Mouse (Mus musculus) limb, embryonic 14.5 days (tissue): Measurements from ENCODE around the gene Myo1e. TPM values are rescaled to one million over a fixed set of nuclear protein-coding genes. Genes with fewer than 3 reads are reported as not detected.

Experiments used
- ATAC-seq: fragments of 200-750 bp; cut with Nextera tagmentation; 2 replicates; pipeline ENCODE4 v1.8.0; 2017; ENCODE audit warnings: low read depth, moderate number of reproducible peaks, moderate TSS enrichment; ENCODE audit not compliant: low FRiP score
- DNase-seq: peaks from one replicate; pipeline ENCODE4 v3.0.0-alpha.2; 2015; ENCODE audit warnings: low spot score
- H3K27ac ChIP-seq: fragments of 300-500 bp; sonication (generic); replicated peaks from 2 replicates; pipeline ENCODE4 v1.5.1; 2014; ENCODE audit warnings: low read depth, mild to moderate bottlenecking, low read length, moderate library complexity, mixed read lengths
- H3K27me3 ChIP-seq: fragments of 300-500 bp; sonication (generic); 2 replicates; pipeline ENCODE4 v1.6.1; 2014; ENCODE audit warnings: low read length, mixed read lengths; ENCODE audit not compliant: control insufficient read depth, insufficient read depth
- H3K36me3 ChIP-seq: fragments of 300-500 bp; sonication (generic); 2 replicates; pipeline ENCODE4 v1.6.1; 2014; ENCODE audit warnings: mild to moderate bottlenecking, low read length, moderate library complexity, mixed read lengths; ENCODE audit not compliant: control insufficient read depth, insufficient read depth
- H3K4me1 ChIP-seq: fragments of 300-500 bp; sonication (generic); 2 replicates; pipeline ENCODE4 v1.6.1; 2014; ENCODE audit warnings: antibody characterized with exemption, low read length, mixed read lengths; ENCODE audit not compliant: control insufficient read depth, insufficient read depth
- H3K4me2 ChIP-seq: fragments of 300-500 bp; sonication (generic); replicated peaks from 2 replicates; pipeline ENCODE4 v1.6.1; 2014; ENCODE audit warnings: low read depth, mild to moderate bottlenecking, low read length, moderate library complexity; ENCODE audit not compliant: severe bottlenecking
- H3K4me3 ChIP-seq: fragments of 300-500 bp; sonication (generic); replicated peaks from 2 replicates; pipeline ENCODE4 v1.5.1; 2014; ENCODE audit warnings: low read length
- H3K9ac ChIP-seq: fragments of 300-500 bp; sonication (generic); 2 replicates; pipeline ENCODE4 v1.6.1; 2014; ENCODE audit warnings: mild to moderate bottlenecking, low read depth, low read length, moderate library complexity; ENCODE audit not compliant: severe bottlenecking
- H3K9me3 ChIP-seq: fragments of 300-500 bp; sonication (generic); 2 replicates; pipeline ENCODE4 v1.6.1; 2016; ENCODE audit warnings: low read length; ENCODE audit not compliant: control insufficient read depth
- POLR2A ChIP-seq: fragments of 200-500 bp; IDR thresholded peaks from 2 replicates; pipeline ENCODE4 v1.8.0; 2012; ENCODE audit warnings: inconsistent platforms, mild to moderate bottlenecking, moderate library complexity, borderline replicate concordance; ENCODE audit not compliant: insufficient read depth, insufficient read length; ENCODE audit errors: extremely low read depth
- WGBS: fragments of 180-500 bp; shearing (Covaris S2); extraction: QIAGEN DNeasy Blood & Tissue Kit; methylation state at CpG from one replicate; pipeline ENCODE4 v1.1.7; 2014; 5-methylcytosine and 5-hydroxymethylcytosine counted together
- polyA plus RNA-seq, 2 experiments: library from polyadenylated mRNA; depleted of rRNA in 1 of 2; stranded (reverse) in 1 of 2; unstranded in 1 of 2; fragments of >200 nt; fragmentation: Nextera tagmentation in 1 of 2; extraction: Ambion mirVana in 1 of 2; gene quantifications; 2 replicates each; pipeline versions ENCODE4 v1.2.1 to v1.2.3; 2012 to 2014

Gene Myo1e
- polyA plus RNA-seq, 2 experiments: 12.1 to 20.4 TPM

DNA sequence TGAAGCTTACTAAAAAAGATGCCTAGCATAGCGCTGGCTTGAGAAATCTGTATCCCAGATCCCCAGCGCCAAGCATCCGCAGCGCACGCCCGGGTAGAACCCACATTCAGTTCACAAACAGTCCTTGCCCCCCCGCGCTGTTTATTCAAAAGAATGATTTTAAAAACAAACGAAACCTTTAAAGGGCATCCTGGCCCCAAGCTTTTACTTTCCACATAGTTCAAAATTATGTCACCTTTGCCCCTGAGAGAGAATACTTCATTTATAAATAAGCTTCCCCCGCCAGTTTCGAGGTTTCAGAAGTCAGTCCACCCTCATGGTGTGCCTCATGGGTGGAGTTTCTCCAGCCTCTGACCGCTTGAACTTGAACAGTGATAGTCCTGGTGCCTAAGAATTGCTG, 1.6 kb downstream of the Myo1e start:
- DNase-seq: no peak
- Histone ChIP-seq H3K4me2 (peak overlapping the region; percentile 98), H3K9me3 (no peaks in the 10 kb centered on the region), H3K9ac (peak overlapping the region; percentile 74), H3K27ac (no peak overlapping the region), H3K4me3 (peak overlapping the region; percentile 72), H3K36me3 (no peaks in the 10 kb centered on the region), H3K4me1 (peaks cover 17% of the 10 kb centered on the region), H3K27me3 (no peaks in the 10 kb centered on the region)
- 11% methylated on average over 12 of the region's 12 CpGs for WGBS
- no peak for ATAC-seq
- TF ChIP-seq POLR2A: no peak

DNA sequence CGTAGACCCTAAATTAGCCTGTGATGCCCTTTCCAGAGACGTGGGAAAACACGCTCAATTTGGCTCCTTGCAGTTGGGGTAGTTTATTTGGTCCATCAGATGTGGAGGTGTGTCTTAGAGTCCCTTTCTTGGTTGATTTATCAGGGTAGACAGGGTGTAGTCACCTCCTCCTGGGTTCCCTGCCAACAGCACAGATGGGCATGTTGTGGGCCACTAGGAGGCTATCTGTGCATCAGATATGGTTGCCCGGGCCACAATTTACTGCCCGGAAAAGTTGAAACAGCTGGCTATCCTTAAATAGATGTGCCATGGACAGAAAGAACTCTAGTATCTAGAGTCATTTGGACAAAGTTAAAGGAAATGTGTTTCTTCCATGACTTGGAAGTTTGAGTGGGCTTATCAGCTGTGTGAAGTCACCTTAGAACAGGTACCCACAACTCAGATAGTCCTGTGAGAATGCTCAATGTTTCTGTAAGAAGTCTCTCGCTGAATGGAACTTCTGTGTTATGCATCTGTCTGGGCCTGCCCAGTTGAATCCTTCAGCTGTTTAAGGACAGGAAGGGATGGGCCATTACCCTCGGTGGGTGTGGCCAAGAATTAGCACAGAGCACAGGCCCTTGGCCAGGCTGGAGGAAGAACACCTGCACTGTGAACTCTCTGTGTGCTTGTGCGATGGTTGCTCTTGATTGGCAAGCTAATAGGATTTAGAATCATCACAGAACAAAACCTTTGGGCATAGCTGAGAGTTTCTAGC, 2.3 kb downstream of the Myo1e start:
- no peak for ATAC-seq
- Histone ChIP-seq H3K9ac (peak overlapping the region; percentile 7; the same call in 1 of the 2 replicates), H3K4me1 (peaks cover 17% of the 10 kb centered on the region), H3K27me3 (no peaks in the 10 kb centered on the region), H3K27ac (no peak overlapping the region), H3K4me3 (peak overlapping the region; percentile 72; the same call in 1 of the 2 replicates), H3K36me3 (no peaks in the 10 kb centered on the region), H3K9me3 (no peaks in the 10 kb centered on the region), H3K4me2 (peak overlapping the region; percentile 98)
- WGBS: 66% methylated on average over 8 of the region's 8 CpGs
- DNase-seq: peak; percentile 13
- TF ChIP-seq POLR2A: no peak

DNA sequence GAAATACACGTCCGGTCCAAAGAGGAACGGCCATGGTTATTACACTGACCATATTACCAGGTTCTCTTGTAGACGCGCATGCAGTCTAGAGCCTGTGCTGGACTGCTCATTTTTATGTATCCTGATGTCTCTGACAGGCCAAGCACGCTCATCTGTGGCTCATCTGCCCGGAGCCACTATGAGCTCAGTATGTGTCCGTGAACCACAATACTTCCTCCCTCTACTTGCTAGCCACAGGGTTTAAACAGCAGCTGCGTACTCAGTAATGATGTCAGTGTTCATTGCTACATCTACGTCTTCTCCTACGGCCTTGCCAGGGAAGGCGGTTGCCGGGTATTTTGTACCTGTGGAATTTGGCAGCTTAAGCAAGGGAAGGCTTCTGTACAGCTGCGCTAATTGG, 4.5 kb downstream of the Myo1e start:
- Histone ChIP-seq H3K27ac (no peak overlapping the region), H3K4me1 (peaks cover 21% of the 10 kb centered on the region), H3K4me2 (no peak overlapping the region), H3K9me3 (no peaks in the 10 kb centered on the region), H3K27me3 (no peaks in the 10 kb centered on the region), H3K4me3 (no peak overlapping the region), H3K9ac (no peak overlapping the region), H3K36me3 (no peaks in the 10 kb centered on the region)
- ATAC-seq (no peak), DNase-seq (no peak)
- 85% methylated on average over 14 of the region's 14 CpGs for WGBS
- no peak for TF ChIP-seq POLR2A

DNA sequence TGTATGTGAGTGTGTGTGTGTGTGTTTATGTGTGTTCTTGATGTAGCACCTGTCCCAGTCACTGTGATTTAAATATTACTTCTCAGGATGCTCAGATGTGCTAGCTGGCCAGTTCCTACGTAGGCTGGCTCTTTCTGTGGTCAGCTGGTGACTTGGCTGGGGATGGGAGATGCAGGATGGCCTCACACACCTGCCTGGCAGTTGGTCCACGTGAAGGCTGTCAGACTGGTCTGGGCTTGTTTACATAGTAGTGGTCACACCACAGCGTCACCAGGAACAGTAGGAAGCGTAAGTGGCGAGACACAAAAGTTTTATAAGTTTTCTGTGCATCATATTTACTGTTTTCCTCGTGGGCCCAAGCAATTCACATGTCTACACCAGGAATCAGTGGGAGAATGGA, 9.4 kb downstream of the Myo1e start:
- Histone ChIP-seq H3K4me1 (0 out of 2 replicates have a peak, but pooled peaks cover 4% of the 10 kb centered on the region), H3K36me3 (no peaks in the 10 kb centered on the region), H3K4me2 (no peak overlapping the region), H3K27ac (no peak overlapping the region), H3K4me3 (no peak overlapping the region), H3K27me3 (no peaks in the 10 kb centered on the region), H3K9ac (no peak overlapping the region), H3K9me3 (no peaks in the 10 kb centered on the region)
- ATAC-seq (no peak), DNase-seq (no peak)
- WGBS: 79% methylated on average over 6 of the region's 6 CpGs
- no peak for TF ChIP-seq POLR2A

DNA sequence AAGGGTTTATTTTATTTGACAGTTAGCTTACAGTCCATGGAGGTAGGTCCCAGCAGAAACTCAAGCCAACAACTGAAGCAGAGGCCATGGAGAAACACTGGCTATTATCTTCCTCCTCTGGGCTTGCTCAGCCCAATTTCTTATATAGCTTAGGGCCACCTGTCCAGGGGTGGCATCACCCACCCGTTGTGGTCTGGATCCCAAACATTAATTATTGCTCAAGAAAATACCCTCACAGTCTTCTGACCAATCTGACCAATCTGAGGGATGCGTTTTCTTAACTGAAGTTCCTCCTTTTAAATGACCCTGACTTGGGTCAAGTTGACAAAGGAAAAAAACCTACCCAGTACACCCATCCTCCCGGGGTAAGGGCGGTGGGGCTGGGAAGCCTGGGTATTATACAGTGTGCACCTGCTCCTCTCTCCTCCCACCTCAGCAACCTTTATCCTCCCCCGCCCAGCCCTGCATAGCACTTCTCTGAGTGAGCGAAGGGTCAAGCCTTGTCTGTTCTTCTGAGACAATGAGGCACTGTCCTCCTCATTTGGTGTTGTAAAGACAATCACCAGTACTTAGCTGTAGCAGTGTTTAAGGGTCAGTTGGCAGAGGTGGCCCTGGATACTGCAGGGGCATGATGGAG, 12.3 kb downstream of the Myo1e start:
- TF ChIP-seq POLR2A: no peak
- ATAC-seq (no peak), DNase-seq (no peak)
- Histone ChIP-seq H3K4me1 (peaks cover 11% of the 10 kb centered on the region; the same call in 1 of the 2 replicates), H3K9ac (no peak overlapping the region), H3K4me2 (no peak overlapping the region), H3K27ac (no peak overlapping the region), H3K4me3 (no peak overlapping the region), H3K9me3 (no peaks in the 10 kb centered on the region), H3K36me3 (no peaks in the 10 kb centered on the region), H3K27me3 (no peaks in the 10 kb centered on the region)
- 86% methylated on average over 6 of the region's 6 CpGs for WGBS
